In the genomic region with DNA sequence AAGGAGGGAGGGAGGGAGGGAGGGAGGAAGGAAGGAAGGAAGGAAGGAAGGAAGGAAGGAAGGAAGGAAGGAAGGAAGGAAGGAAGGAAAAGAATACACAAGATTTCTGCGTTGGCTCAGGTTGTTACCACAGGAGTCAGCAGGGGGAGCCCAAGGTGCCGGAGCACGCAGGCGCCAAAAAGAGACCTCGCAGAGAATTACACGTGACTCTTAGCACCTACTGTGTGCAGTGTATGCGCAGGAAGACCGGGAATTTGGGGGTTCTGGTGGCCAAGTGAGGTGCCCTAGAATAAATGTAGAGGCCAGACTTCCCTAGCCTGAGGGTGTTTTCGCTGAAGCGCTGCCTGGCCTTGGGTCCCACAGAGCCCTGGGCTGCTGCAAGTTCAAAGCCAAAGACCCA, we compare ENCODE assay signal across 10 mouse cellular contexts.
DNase-seq lines count a peak whose midpoint lies in the region; ATAC-seq and TF ChIP-seq lines count a peak whose summit lies in the region.
"Had no signal": no experiment of that assay in that cellular context is flagged by ENCODE, and none has a peak within 500 bp of the region (broad histone marks: within the 10 kb centered on the region; RNA-seq: fewer than 3 reads in every experiment).

No protein-coding gene starts in this region.

- H3K27me3 ChIP-seq in forebrain, postnatal 0 days (ENCODE audit: insufficient read depth, low read length), result no peaks in the 10 kb centered on the region
- 0 out of 2 replicates have a peak, but pooled peaks cover 3% of the 10 kb centered on the region for H3K27me3 ChIP-seq in forebrain, embryonic 15.5 days
- H3K27me3 ChIP-seq in liver, adult 2 months (ENCODE audit: control insufficient read depth, insufficient read depth, low read length), result no peaks in the 10 kb centered on the region
- peaks cover 89% of the 10 kb centered on the region for H3K27me3 ChIP-seq in E14TG2a.4 (ENCODE audit: insufficient read depth, low read length)

- WGBS in forebrain, postnatal 0 days, result 15% methylated on average over 10 of the region's 10 CpGs
- 13% methylated on average over 10 of the region's 10 CpGs for WGBS in forebrain, embryonic 15.5 days
- WGBS in liver, adult 2 months, result 8% methylated on average over 10 of the region's 10 CpGs

- H3K4me1 ChIP-seq in forebrain, postnatal 0 days (ENCODE audit: insufficient read depth), result peaks cover 11% of the 10 kb centered on the region; the same call in 1 of the 2 replicates
- peaks cover 55% of the 10 kb centered on the region for H3K4me1 ChIP-seq in forebrain, embryonic 15.5 days
- no peaks in the 10 kb centered on the region for H3K4me1 ChIP-seq in liver, adult 2 months (ENCODE audit: control insufficient read depth, insufficient read depth, low read length)
- H3K4me1 ChIP-seq in E14TG2a.4 (replicated peaks; ENCODE audit: low read depth, low read length), result peaks cover 57% of the 10 kb centered on the region
- H3K4me1 ChIP-seq in cortical plate, adult 2 months (ENCODE audit: control insufficient read depth, insufficient read depth, low read length), result peaks cover 2% of the 10 kb centered on the region

- no peak; the same call in 1 of the 2 replicates for ATAC-seq in forebrain, postnatal 0 days
- no peak for ATAC-seq in forebrain, embryonic 15.5 days (replicated peaks)

- no peaks in the 10 kb centered on the region for H3K9me3 ChIP-seq in forebrain, postnatal 0 days (ENCODE audit: low read length)
- H3K9me3 ChIP-seq in forebrain, embryonic 15.5 days, result no peaks in the 10 kb centered on the region
- no peaks in the 10 kb centered on the region; the same call in 1 of the 2 replicates for H3K9me3 ChIP-seq in E14TG2a.4 (ENCODE audit: low read length)

- no peak for TF ChIP-seq POLR2A in liver, adult 2 months (IDR thresholded peaks at IDR 0.05; ENCODE audit: extremely low read depth, insufficient read depth, low read length)
- TF ChIP-seq POLR2A in cortical plate, adult 2 months (IDR thresholded peaks at IDR 0.05; ENCODE audit: extremely low read depth, insufficient read depth, low read length), result no peak

- H3K4me2 ChIP-seq in forebrain, postnatal 0 days (ENCODE audit: low read depth), result 0 out of 2 replicates have a peak overlapping the region, but pooled peaks have one; percentile 8
- no peak overlapping the region for H3K4me2 ChIP-seq in forebrain, embryonic 15.5 days (replicated peaks)

- no peak overlapping the region for H3K9ac ChIP-seq in forebrain, postnatal 0 days
- H3K9ac ChIP-seq in forebrain, embryonic 15.5 days (replicated peaks), result no peak overlapping the region
- H3K9ac ChIP-seq in liver, adult 2 months (ENCODE audit: low read depth, low read length), result no peak overlapping the region

- peak; percentile 67 for DNase-seq in forebrain, postnatal 0 days
- DNase-seq in liver, adult 2 months (ENCODE audit: extremely low read depth, low read depth, low spot score), result no peak
- no peak for DNase-seq in liver
- no peak for DNase-seq in natural killer cell, adult 2 months (ENCODE audit: low spot score in 2 of 2)
- DNase-seq in adrenal gland, postnatal 25 days, result no peak
- DNase-seq: cerebellum, adult 9-10 months; left cerebral cortex, postnatal 4 days had no signal

- no peaks in the 10 kb centered on the region for H3K36me3 ChIP-seq in forebrain, postnatal 0 days (ENCODE audit: insufficient read depth)
- H3K36me3 ChIP-seq in forebrain, embryonic 15.5 days, result 0 out of 2 replicates have a peak, but pooled peaks cover 3% of the 10 kb centered on the region
- H3K36me3 ChIP-seq in liver, adult 2 months (ENCODE audit: control insufficient read depth, insufficient read depth, low read length), result no peaks in the 10 kb centered on the region
- no peaks in the 10 kb centered on the region for H3K36me3 ChIP-seq in E14TG2a.4 (ENCODE audit: insufficient read depth, low read length)

- H3K27ac ChIP-seq in forebrain, postnatal 0 days (ENCODE audit: low read depth, low read length), result no peak overlapping the region
- no peak overlapping the region for H3K27ac ChIP-seq in forebrain, embryonic 15.5 days (replicated peaks)
- no peak overlapping the region for H3K27ac ChIP-seq in liver, adult 2 months (replicated peaks; ENCODE audit: insufficient read depth, low read depth, low read length)
- H3K27ac ChIP-seq in cortical plate, adult 2 months (ENCODE audit: insufficient read depth, low read length), result no peak overlapping the region

- no peaks in the 10 kb centered on the region for H3K79me2 ChIP-seq in liver, adult 2 months (ENCODE audit: control insufficient read depth, insufficient read depth, low read length)

- peak; percentile 72 for TF ChIP-seq CTCF in forebrain, postnatal 0 days (IDR thresholded peaks at IDR 0.05; ENCODE audit: low read depth)
- TF ChIP-seq CTCF in liver, adult 2 months (IDR thresholded peaks at IDR 0.05; ENCODE audit: low read depth, low read length), result peak; percentile 49
- TF ChIP-seq CTCF in E14TG2a.4 (conservative IDR thresholded peaks at IDR 0.05; ENCODE audit: low read length), result peak; percentile 26
- TF ChIP-seq CTCF in cortical plate, adult 2 months (IDR thresholded peaks at IDR 0.05; ENCODE audit: extremely low read depth, insufficient read depth, low read length), result peak; percentile 49

- no peak overlapping the region for H3K4me3 ChIP-seq in forebrain, postnatal 0 days (ENCODE audit: low read depth, low read length)
- H3K4me3 ChIP-seq in forebrain, embryonic 15.5 days, result no peak overlapping the region
- no peak overlapping the region for H3K4me3 ChIP-seq in liver, adult 2 months (ENCODE audit: insufficient read depth, low read depth, low read length)
- peak overlapping the region; percentile 39 for H3K4me3 ChIP-seq in E14TG2a.4 (replicated peaks; ENCODE audit: low read length)
- no peak overlapping the region for H3K4me3 ChIP-seq in cortical plate, adult 2 months (ENCODE audit: insufficient read depth, low read length)
